24 mouse cellular contexts compared by ENCODE assay signal in the genomic region with DNA sequence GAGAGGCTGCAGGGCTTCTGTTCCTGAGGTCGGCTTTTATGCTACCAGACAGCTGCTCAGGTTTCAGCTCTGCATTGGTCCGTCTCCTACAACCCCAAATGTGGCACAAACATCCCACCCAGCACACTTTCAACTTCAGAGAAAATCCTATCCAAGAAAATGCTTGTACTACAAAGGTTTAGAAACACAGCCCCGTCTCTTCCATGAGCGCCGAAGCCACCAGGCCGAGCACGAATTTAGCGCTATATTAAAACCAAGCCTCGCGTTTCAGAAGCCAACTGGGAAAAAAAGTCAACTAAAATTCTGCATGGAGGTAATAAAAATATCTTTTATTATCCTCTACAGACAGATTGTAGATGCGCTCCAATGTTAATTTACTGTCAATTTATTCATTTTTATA.
DNase-seq lines count a peak whose midpoint lies in the region; ATAC-seq and TF ChIP-seq lines count a peak whose summit lies in the region.
"Had no signal": no experiment of that assay in that cellular context is flagged by ENCODE, and none has a peak within 500 bp of the region (broad histone marks: within the 10 kb centered on the region; RNA-seq: fewer than 3 reads in every experiment).

No protein-coding gene starts in this region.

- no peaks in the 10 kb centered on the region for H3K27me3 ChIP-seq in forebrain, embryonic 16.5 days (replicated peaks; ENCODE audit: control insufficient read depth, insufficient read depth, low read length)
- H3K27me3 ChIP-seq in forebrain, embryonic 10.5 days (ENCODE audit: poor library complexity, severe bottlenecking) = no peaks in the 10 kb centered on the region
- no peaks in the 10 kb centered on the region for H3K27me3 ChIP-seq in neural tube, embryonic 15.5 days (replicated peaks)
- H3K27me3 ChIP-seq: embryonic facial prominence, embryonic 12.5 days; heart, embryonic 13.5 days; kidney, embryonic 15.5 days; limb, embryonic 15.5 days; midbrain, embryonic 13.5 days; neural tube, embryonic 12.5 days had no signal

- no peaks in the 10 kb centered on the region for H3K36me3 ChIP-seq in forebrain, embryonic 16.5 days (ENCODE audit: control insufficient read depth, insufficient read depth)
- H3K36me3 ChIP-seq in forebrain, embryonic 10.5 days (replicated peaks) = no peaks in the 10 kb centered on the region
- no peaks in the 10 kb centered on the region for H3K36me3 ChIP-seq in neural tube, embryonic 15.5 days
- H3K36me3 ChIP-seq: embryonic facial prominence, embryonic 12.5 days; heart, embryonic 13.5 days; kidney, embryonic 15.5 days; limb, embryonic 15.5 days; midbrain, embryonic 13.5 days; neural tube, embryonic 12.5 days had no signal

- WGBS in forebrain, embryonic 16.5 days = 71% methylated on average over 11 of the region's 11 CpGs
- WGBS in forebrain, embryonic 10.5 days = 95% methylated on average over 11 of the region's 11 CpGs
- WGBS in neural tube, embryonic 15.5 days = 65% methylated on average over 11 of the region's 11 CpGs

- TF ChIP-seq CTCF in cortical plate, adult 2 months (IDR thresholded peaks at IDR 0.05; ENCODE audit: extremely low read depth, insufficient read depth, low read length) = no peak

- H3K4me1 ChIP-seq in forebrain, embryonic 16.5 days (replicated peaks; ENCODE audit: control insufficient read depth, insufficient read depth, low read length) = no peaks in the 10 kb centered on the region
- H3K4me1 ChIP-seq in forebrain, embryonic 10.5 days = no peaks in the 10 kb centered on the region
- H3K4me1 ChIP-seq in neural tube, embryonic 15.5 days = no peaks in the 10 kb centered on the region
- H3K4me1 ChIP-seq in cortical plate, adult 2 months (ENCODE audit: control insufficient read depth, insufficient read depth, low read length) = peaks cover 6% of the 10 kb centered on the region
- H3K4me1 ChIP-seq: embryonic facial prominence, embryonic 12.5 days; heart, embryonic 13.5 days; kidney, embryonic 15.5 days; midbrain, embryonic 13.5 days; neural tube, embryonic 12.5 days had no signal

- TF ChIP-seq POLR2A in cortical plate, adult 2 months (IDR thresholded peaks at IDR 0.05; ENCODE audit: extremely low read depth, insufficient read depth, low read length) = no peak

- no peak overlapping the region for H3K4me2 ChIP-seq in forebrain, embryonic 16.5 days (ENCODE audit: low read length)
- H3K4me2 ChIP-seq in neural tube, embryonic 15.5 days = no peak overlapping the region
- H3K4me2 ChIP-seq: embryonic facial prominence, embryonic 12.5 days; heart, embryonic 13.5 days; kidney, embryonic 15.5 days; limb, embryonic 15.5 days; lung, embryonic 14.5 days; midbrain, embryonic 13.5 days; neural tube, embryonic 12.5 days had no signal

- no peak overlapping the region for H3K9ac ChIP-seq in forebrain, embryonic 16.5 days (replicated peaks; ENCODE audit: low read depth, low read length)
- H3K9ac ChIP-seq in neural tube, embryonic 15.5 days (replicated peaks) = no peak overlapping the region
- H3K9ac ChIP-seq: embryonic facial prominence, embryonic 12.5 days; heart, embryonic 13.5 days; kidney, embryonic 15.5 days; limb, embryonic 15.5 days; liver, embryonic 14.5 days; lung, embryonic 14.5 days; midbrain, embryonic 13.5 days; neural tube, embryonic 12.5 days had no signal

- ATAC-seq in forebrain, embryonic 16.5 days = no peak
- no peak for ATAC-seq in neural tube, embryonic 15.5 days (ENCODE audit: low FRiP score)
- ATAC-seq: CD4-positive, CD25-positive, alpha-beta regulatory T cell, adult 4 months; midbrain, embryonic 13.5 days had no signal

- H3K4me3 ChIP-seq in forebrain, embryonic 16.5 days (replicated peaks; ENCODE audit: low read length) = no peak overlapping the region
- H3K4me3 ChIP-seq in forebrain, embryonic 10.5 days = no peak overlapping the region
- H3K4me3 ChIP-seq in neural tube, embryonic 15.5 days (replicated peaks) = no peak overlapping the region
- H3K4me3 ChIP-seq in cortical plate, adult 2 months (ENCODE audit: insufficient read depth, low read length) = no peak overlapping the region
- H3K4me3 ChIP-seq: embryonic facial prominence, embryonic 12.5 days; heart, embryonic 13.5 days; kidney, embryonic 15.5 days; limb, embryonic 15.5 days; midbrain, embryonic 13.5 days; neural tube, embryonic 12.5 days had no signal

- no peak for DNase-seq in forebrain, embryonic 10.5 days (ENCODE audit: extremely low spot score, low spot score)
- peak; percentile 9 for DNase-seq in layer of hippocampus, adult 11-12 months (ENCODE audit: low spot score)
- no peak for DNase-seq in layer of hippocampus, postnatal 10 days (ENCODE audit: low spot score in 2 of 2)
- DNase-seq in neural tube, embryonic 10.5 days (ENCODE audit: extremely low spot score, low spot score) = no peak
- DNase-seq: adrenal gland, postnatal 25 days; cerebellum, adult 11-12 months; gastrocnemius, postnatal 14 days; heart, adult 18-20 months; heart, postnatal 14 days; kidney, adult 11 months; kidney, postnatal 36 days; lung, embryonic 14.5 days; retina, postnatal 1 day had no signal

- H3K9me3 ChIP-seq in forebrain, embryonic 16.5 days (ENCODE audit: control insufficient read depth, low read length) = peaks cover 4% of the 10 kb centered on the region; the same call in 1 of the 2 replicates
- peaks cover 9% of the 10 kb centered on the region; the same call in 1 of the 2 replicates for H3K9me3 ChIP-seq in forebrain, embryonic 10.5 days
- H3K9me3 ChIP-seq in neural tube, embryonic 15.5 days (replicated peaks) = peaks cover 6% of the 10 kb centered on the region
- H3K9me3 ChIP-seq: kidney, embryonic 15.5 days; limb, embryonic 15.5 days had no signal

- H3K27ac ChIP-seq in forebrain, embryonic 16.5 days (ENCODE audit: low read length) = peak overlapping the region; percentile 90
- no peak overlapping the region for H3K27ac ChIP-seq in forebrain, embryonic 10.5 days
- peak overlapping the region; percentile 66 for H3K27ac ChIP-seq in neural tube, embryonic 15.5 days (replicated peaks)
- peak overlapping the region; percentile 15; the same call in 1 of the 2 replicates for H3K27ac ChIP-seq in cortical plate, adult 2 months (ENCODE audit: insufficient read depth, low read length)
- H3K27ac ChIP-seq: embryonic facial prominence, embryonic 12.5 days; heart, embryonic 13.5 days; kidney, embryonic 15.5 days; liver, embryonic 14.5 days; midbrain, embryonic 13.5 days; neural tube, embryonic 12.5 days had no signal
